Mouse (Mus musculus): ENCODE measurements around the gene Insr.

Insr gene

GRCm38 (mm10) chr8:3275189-3275588 lies 4.2 kb downstream of the Insr start:
- DNase-seq (ENCODE audit: low spot score in 2 of 2): no peak

DNA sequence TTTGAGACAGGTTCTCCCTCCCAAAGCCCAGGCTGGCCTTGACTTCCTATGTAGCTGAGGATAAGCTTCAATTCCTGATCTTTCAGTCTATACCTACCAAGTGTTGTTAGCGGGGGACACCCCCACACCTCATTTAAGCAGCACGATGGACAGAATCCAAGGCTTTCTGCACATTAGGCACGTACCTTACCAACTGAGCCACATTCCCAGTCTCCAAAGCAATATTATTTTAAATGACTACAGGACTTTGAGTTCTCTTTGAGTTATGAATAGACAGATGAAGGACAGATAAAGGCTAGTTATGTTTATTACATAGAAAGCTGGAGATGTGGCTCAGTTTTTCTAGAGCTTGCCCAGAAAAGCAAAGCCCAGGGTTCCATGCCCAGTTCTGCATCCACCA lies 5.6 kb downstream of the Insr start:
- DNase-seq (ENCODE audit: low spot score in 2 of 2): no peak

DNA sequence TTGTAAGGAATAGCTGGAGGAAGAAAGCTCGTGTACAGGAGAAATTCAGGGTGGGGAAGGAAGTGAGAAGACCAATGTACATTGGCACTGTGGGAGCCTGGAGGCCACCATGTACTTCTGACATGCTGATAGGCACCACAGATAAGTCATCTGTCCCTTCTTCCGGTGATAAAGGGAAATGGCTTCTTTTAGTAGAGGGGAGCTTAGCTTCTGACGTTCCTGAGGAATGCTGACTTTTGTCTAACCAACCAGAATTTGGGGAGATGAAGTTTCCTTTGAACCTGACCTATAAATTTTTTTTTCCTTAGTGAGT lies 12.0 kb downstream of the Insr start:
- no peak for DNase-seq (ENCODE audit: low spot score in 2 of 2)

DNA sequence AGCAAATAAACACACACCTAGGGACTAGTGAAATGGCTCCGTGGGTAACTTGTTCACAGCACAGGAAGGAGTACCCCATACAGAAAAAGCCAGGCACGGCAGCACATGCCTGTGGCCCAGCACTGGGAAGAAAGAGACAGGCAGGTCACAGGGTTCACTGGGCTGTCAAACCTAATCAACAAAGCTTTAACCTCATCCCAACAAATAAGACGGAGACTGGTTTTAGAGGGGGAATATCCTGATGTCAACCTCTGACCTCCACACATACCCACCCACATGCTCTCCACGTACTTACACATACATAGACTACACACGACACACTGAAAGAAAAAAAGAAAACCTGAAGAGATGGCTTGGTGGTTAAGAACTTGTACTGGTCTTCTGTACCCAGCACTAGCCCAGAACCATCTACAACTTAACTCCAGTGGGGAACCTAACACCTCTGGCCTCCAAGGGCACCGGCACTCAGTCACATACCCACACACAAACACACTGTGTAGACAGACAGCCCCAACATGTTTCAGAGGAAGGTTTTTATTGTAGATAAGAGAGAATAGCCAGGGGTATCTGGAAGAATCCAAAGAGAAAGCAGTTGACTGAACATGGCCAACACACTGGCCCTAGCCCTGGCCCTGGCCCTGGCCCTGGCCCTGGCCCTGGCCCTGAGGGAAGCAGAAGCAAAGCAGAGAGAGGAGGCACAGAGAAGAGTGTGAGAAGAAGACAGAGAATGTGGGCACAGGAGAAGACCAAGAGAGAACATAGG lies 12.6 kb downstream of the Insr start:
- DNase-seq (ENCODE audit: low spot score in 2 of 2): no peak

DNA sequence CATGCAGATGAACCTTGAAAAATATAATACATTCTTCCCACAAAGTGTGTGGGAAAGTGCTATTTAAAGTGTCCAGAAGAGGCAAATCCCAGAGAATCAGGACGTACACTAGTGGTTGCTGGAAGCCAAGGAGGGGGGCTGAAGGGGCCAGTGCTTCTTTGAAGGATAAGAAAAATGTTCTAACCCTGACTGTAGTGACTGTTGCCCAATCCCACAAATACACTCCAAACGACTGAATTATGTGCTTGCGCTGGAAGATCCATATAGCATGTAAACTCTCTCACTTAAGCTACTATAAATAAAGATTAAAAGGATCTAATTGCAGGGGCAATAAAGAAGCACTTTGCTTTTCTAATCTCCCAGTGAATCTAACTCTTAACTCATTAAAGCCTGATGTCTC lies 14.2 kb downstream of the Insr start:
- no peak for DNase-seq (ENCODE audit: low spot score in 2 of 2)

GRCm38 (mm10) chr8:3262779-3263178 lies 16.6 kb downstream of the Insr start:
- no peak for DNase-seq (ENCODE audit: low spot score in 2 of 2)

- no peak for DNase-seq (ENCODE audit: low spot score in 2 of 2)
These were observed 18.3 kb downstream of the Insr start for GRCm38 (mm10) chr8:3261101-3261500.

GRCm38 (mm10) chr8:3260127-3260811 lies 19.1 kb downstream of the Insr start:
- DNase-seq (ENCODE audit: low spot score in 2 of 2): no peak

DNA sequence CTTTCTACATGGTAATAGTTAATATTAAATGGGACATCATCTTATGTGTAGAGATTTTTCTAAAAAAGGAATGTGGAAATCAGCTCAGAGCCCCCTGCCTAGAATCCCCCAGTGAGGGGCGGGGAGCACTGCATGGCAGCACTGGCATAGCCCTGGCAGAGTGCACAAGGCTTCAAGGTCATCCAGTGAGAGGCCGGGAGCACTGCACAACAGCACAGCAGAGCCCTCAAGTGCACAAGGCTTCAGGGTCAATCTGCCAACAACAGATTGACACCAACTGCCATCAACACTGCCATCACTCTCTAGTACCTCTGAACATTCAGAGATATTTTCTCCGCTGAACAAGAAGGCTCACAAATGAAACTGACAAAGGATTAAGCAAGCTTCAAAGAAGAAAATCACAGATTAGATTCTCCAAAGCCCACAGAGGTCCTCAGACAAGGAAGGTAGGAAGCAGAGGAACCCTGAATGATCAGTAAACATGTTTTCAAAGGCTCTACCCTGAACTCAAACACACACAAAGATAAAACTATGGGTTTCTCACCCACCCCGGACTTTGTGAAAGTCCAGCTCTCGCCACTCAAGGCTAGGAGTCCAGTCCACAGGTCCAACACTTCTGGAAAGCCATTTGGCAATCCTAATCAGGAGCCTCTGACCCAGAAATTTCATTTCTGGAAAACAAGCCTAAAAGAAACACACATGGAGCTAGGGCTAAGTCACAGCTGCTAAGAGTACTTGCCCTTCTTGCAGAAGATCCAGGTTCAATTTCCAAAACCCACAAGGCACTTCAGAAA lies 23.1 kb downstream of the Insr start:
- no peak for DNase-seq (ENCODE audit: low spot score in 2 of 2)

GRCm38 (mm10) chr8:3255321-3255720 lies 24.1 kb downstream of the Insr start:
- no peak for DNase-seq (ENCODE audit: low spot score in 2 of 2)

DNA sequence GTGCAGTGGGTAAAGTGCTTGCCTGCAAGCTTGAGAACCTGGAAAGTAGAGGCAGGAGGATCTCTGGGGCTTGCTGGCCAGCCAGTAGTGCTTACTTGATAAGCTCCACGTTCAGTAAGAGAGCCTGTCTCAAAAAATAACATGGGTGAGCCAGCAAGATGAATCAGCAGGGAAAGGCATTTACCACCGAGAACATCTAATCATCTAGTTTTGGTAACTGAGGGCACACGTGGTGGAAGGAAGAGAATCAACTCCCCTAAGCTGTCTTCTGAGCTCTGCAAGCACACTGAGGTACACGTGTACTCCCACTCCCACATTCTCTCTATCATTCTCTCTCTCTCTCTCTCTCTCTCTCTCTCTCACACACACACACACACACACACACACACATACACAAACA lies 26.2 kb downstream of the Insr start:
- DNase-seq (ENCODE audit: low spot score in 2 of 2): no peak

DNA sequence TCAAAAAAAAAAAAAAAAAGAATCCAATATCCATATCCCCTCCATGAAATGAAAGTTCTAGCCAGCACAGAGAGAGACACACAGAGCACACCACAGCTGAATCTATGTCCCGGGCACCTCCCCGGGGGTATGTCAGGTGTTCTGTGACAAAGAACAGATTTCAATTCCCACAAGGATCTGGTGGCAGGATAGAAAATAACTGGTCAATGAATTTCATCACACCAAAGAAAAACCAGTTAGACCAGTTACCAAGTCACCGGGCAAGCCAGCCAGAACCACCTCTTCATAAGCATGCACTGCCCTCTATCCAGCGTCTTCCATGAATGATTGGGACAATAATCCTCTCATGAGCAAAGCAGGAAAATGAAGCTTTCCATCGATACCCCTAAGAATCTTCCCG lies 26.8 kb downstream of the Insr start:
- no peak for DNase-seq (ENCODE audit: low spot score in 2 of 2)

DNA sequence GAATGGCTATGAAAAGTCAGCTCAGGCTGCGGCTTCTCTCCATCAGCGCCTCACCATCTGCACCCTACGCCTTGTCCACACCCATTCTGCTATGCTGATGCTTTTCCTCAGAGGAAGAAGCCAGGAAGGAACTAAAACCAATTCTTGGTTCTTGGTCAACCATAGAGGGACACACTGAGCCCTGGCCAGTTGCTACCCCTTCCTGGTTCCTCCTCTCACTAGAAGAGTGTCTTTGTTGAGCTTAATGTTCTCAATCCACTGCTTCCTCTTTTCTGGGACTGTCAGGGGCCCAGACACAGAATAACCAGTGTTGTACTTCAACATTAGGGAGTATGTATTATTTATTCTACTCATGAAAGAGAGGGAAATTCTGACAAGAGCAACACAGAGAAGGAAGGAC lies 28.3 kb downstream of the Insr start:
- DNase-seq (ENCODE audit: low spot score in 2 of 2): no peak

DNA sequence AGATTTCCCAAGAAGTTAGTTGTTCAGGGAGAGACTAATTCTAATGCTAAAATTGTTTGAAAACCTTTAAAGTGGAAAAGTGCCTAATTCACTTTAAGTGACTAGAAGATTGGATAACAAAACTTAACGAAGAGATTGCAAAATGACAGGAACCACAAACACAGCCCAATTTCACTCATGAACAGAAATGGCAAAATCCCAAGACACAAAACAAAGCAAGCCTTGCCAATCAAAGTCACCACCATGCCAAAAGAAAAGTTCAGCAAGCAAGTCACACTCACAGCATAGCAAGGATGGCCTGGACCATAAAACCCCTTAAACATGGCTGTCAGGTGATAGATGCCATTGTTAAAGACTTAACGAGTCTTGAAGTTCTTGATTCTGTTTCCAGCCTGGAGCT lies 29.5 kb downstream of the Insr start:
- no peak for DNase-seq (ENCODE audit: low spot score in 2 of 2)

- DNase-seq (ENCODE audit: low spot score in 2 of 2): no peak
These were observed 30.7 kb downstream of the Insr start for GRCm38 (mm10) chr8:3248704-3249103.

DNA sequence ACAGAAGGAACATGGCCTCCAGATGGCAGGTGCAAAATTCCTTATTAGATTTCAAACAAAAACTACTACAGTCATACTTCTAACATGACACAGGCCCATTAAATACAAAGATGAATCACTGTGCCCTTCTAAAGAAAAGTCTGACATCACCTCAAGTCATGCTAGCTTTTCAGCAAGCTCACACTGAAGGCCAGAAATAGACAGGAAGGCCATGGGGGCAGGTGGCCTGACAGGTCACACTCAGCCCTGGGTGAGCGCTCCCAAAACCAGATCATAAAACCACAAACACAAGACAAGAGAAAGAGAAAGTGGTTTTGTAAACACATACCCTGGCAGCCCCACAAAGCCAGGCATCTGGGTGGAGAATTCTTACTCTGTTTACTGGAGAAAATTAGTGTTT lies 32.3 kb downstream of the Insr start:
- no peak for DNase-seq (ENCODE audit: low spot score in 2 of 2)

- no peak for DNase-seq (ENCODE audit: low spot score in 2 of 2)
These were observed 36.2 kb downstream of the Insr start for GRCm38 (mm10) chr8:3243229-3243628.

DNA sequence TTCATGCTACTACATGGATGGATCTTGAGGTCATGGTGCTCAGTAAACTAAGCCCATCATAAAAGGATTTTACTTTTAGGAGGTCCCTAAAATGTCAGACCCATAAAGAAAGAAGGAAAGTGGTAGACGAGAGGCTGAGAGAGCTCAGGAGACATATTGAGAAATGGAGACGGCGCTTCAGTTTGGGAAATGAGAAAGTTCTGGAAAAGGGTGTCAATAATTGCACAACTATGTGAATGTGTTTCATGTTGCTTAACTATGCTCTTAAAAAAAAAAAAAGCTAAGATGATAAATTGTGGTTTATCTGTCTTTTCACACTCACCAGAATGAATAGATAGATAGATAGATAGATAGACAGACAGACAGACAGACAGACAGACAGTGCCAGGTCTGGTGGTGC lies 38.7 kb downstream of the Insr start:
- no peak for DNase-seq (ENCODE audit: low spot score in 2 of 2)

- DNase-seq (ENCODE audit: low spot score in 2 of 2): no peak
These were observed 39.8 kb downstream of the Insr start for GRCm38 (mm10) chr8:3239641-3240040.

- no peak for DNase-seq (ENCODE audit: low spot score in 2 of 2)
These were observed 40.6 kb downstream of the Insr start for GRCm38 (mm10) chr8:3238792-3239191.

GRCm38 (mm10) chr8:3237319-3237718 lies 42.1 kb downstream of the Insr start:
- no peak for DNase-seq (ENCODE audit: low spot score in 2 of 2)

- no peak for DNase-seq (ENCODE audit: low spot score in 2 of 2)
These were observed 43.1 kb downstream of the Insr start for GRCm38 (mm10) chr8:3236277-3236676.

DNA sequence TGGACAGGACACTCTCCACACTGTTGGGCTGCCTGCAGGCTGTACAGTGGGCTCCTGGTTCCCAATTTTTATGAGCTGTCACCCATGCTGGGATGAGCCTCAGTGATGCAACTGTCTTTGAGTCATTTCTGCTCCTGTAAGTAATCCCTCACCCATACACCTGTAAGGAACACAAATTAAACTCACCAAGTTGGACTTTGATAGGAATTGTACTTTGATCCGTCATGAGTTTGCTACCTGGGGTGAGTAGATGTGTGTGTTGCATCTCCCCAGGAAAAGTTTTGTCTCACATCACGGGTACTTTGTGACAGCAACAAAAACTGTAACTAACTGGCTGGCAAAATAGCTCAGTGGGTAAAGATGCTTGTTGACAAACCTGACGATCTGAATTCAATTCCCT lies 44.8 kb downstream of the Insr start:
- no peak for DNase-seq (ENCODE audit: low spot score in 2 of 2)
